Mouse (Mus musculus) monocyte, adult 5-6 weeks (primary cell): ENCODE data around the gene Lamtor5. TPM values are rescaled to one million over a fixed set of nuclear protein-coding genes. Genes with fewer than 3 reads are reported as not detected.

ENCODE experiments used
- ATAC-seq: fragments of 153-309, 156-312 bp; replicated peaks from 2 replicates; pipeline ENCODE4 v1.8.0; 2017; ENCODE audit warnings: mild to moderate bottlenecking; ENCODE audit not compliant: low TSS enrichment, insufficient number of reproducible peaks, severe bottlenecking, poor library complexity, low FRiP score
- total RNA-seq: library from RNA; stranded (forward); fragments of 200-1000, 200-491, 200-594 nt; gene quantifications from 3 replicates; pipeline ENCODE4 v1.2.3, GENCODE M21; 2017

Gene Lamtor5
- 53.9 to 104 TPM (median 75.6 TPM) in 3 replicates for total RNA-seq

DNA sequence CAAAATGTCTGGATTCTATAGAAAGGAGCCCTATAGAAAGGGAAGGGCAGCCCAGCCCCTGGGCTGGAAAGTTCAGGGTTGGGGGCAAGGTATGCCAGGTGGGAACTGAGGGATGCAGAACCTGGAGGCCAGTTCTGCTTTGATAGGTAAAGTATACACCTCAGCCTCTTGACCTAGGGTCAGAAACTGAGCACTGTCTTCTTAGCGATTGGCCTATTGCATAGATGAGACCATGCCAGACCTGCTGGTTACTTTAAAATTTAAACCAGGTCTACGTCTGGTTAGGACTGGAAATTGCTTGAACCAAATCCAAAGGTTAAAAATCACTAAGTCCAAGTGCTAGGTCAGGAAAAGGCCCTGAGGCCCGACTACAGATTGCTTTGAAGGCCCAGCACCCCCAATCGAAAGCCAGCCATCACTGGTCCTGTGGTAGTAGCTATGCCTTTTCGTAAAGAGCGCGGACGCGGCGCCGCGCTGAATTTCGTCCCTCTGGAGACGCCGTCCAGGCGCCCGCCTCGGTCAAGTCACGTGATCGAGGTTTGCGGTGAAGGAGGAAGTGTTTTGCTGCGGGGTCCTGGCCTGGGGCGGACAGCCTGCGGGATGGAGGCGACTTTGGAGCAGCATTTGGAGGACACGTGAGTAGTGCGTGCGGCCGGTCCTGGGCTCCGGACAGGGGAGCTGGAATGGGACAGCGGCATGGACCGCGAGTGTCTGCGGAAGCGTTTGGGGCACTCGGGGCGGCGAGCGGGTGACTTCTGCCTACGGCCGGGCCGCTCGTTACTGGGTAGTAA lies at the start of gene Lamtor5:
TSS of gene Lamtor5 (plus strand) at position 380 of the 791 bp plus-strand sequence.
- ATAC-seq: peak; percentile 85

DNA sequence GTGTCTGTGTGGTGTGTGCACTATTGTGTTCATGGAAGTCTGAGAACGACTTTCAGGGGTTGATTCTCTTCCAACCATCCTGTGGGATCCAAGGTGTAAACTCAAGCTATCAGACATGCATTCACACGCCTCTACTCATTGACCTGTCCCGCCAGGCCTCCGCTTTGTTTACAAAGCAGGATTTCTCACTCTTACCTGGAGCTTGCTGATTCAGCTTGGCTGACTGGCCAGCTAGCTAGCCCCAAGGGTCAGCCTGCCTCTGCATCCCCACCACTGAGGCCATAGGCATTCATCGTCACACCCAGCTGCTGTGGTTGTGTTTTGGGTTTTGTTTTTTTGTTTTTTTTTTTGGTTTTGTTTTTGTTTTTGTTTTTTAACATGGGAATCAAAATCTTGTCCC lies 49.4 kb upstream of the Lamtor5 start:
- ATAC-seq: no peak

DNA sequence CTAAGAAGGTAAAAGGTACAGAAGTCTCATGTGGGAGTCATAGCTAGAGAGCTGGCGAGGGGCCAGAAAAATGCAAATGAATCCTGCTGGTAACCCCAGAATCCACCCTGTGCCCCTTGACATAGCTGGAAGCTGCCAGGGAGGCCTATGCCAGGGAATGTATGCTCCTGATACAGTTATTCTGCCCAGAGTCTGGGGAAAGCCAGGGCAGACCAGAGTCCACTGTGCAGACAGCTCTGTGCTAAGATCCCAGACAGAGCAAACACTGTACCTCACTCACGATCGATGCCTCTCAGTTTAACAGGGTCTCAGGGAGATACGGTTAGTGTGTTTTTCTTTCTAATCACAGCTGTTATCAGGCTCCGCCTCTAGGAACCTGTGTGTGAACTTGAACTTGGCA lies 48.8 kb upstream of the Lamtor5 start:
- ATAC-seq: no peak

DNA sequence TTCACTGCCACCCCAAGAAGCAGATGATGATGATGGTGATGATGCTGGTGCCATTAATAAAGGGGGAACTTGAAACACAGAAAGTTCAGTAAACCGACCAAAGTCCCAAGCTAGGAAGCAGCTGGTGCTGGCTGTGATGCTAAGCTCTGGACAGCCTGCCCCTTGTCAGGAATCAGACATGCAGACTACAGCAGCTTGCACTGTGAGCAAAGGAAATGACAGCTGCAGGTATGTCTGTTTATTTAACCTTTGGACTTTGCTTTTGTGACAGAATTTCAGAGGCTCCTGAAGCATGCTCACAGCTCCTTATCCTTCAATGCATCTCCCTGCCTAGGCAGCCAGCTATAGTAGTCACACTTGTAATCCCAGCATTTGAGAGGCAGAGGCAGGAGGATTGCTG lies 48.1 kb upstream of the Lamtor5 start, which contains the start of gene A630076J17Rik:
TSS of gene A630076J17Rik (plus strand) at position 88 of the 400 bp plus-strand sequence.
- no peak for ATAC-seq

DNA sequence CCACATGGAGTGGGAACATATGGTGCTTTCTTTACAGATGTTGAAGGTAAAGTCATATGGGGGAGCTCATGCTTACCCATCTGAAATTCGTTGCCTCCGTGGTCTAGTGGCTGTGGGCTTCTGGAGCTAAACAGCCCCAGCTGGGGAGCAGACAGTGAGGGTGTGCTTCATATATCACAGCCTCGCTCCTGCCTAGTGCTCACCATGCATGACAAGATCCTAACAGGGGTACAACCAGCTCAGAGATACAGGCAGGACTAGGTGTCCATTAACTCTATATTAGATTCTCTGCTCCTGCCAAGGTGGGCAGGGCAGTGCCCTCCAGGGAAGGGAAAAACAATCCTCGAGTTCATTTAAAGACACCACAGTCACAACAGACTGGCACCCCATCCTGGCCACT lies 47.5 kb upstream of the Lamtor5 start:
- ATAC-seq: no peak

DNA sequence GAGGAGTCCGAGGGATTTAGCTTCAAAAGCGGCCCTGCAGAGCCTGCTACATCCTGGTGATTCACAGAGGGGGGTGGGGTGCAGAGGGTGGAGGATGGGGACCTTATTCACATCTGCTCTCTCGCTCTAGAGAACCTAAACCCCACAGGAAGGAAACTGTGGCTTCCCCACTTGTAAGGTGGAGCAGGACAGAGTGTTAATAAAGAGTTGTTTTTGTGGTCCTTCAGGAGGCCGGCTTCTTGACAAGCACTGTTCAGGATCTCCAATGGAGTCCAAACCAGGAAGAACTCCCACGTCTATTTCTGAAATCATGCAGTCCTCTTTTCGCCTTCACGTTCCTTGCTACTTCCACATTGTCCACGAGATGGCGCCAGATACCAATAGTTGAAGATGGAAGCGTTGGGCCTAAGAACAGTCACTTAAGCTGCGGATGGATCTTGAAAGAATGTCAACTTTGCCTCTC lies 45.3 kb upstream of the Lamtor5 start:
- ATAC-seq: peak; percentile 56

DNA sequence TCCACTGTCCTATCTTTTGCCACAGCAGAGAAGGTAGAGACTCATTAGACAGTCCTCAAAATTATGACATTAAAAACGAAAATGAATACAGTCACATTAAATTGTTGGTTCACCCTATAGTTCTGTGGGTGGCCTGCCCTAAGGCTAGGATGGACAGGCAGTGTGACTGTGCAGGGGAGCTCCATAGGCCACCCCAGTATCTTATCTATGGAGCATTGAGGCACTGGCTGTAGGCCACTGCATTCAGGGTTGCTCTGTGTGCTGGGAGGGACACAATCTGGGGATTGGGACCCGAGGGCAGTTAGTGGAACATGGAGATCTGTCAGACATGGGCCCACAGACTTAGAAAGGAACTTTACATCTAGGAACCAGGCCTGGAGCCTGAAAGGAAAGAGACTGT lies 44.7 kb upstream of the Lamtor5 start:
- ATAC-seq: no peak

DNA sequence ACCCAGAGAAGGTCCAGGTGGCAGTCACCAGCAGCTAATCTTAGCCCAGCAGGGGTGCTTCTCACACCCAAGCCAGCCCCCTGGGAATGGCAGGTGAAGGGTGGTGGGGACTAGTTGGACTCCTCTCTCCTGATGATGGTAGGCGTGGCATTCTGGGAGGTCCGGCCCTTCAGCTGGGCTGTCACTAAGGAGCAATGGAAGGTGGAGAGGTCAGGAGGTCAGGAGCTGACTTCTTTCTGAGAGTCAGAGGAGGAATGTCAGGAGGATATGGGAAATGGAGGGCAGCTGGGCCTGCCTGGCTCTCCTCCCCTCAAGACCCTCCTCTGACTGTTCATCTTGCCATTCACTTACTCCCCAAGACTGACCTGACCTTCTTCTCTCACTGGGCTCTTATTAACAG lies 40.6 kb upstream of the Lamtor5 start:
- ATAC-seq: no peak

DNA sequence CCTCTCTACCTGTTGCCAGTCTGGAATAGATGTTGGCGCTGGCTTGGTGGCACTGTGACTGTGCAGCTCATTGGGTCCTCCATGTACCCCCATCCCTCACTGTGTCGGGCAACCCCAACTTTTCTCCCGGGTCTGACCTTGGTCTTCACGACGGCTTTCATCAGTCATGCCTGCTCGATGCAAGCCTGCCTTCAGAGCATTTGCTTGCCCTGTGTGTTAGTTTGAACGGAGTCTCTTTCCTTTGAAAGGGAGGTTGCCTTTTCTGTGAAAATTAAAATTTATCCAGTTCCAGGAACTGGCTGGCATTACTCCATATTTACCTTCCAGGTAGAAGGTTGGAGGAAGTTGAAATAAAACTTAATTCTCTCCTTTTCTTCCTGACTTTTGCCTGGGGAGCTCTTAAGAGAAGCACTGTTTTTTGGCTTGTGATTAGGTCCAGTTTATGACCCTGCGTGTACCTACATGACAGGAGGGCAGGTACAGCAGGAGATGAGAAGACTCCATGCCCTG lies 40.1 kb upstream of the Lamtor5 start:
- ATAC-seq: no peak

DNA sequence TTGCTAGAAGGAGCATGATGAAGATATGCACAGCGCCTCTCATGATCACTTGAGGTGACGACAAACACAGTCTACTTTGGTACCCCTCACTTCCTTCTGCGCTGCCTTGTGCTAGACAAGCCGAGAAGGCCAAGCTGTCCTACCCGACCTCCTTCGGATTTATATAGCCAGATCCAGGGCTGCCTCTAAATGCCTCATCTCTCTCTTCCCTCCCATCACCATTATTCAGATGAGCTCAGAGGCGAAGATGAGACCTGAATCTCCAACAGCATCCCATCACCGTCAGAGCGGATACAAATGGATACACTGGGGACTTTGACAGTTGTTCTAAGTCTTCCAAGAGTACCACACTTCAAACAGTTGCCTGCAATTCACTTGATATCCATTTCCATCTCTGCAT lies 39.1 kb upstream of the Lamtor5 start, which contains the start of gene Prok1:
TSS of gene Prok1 (minus strand) at position 101 of the 400 bp plus-strand sequence.
- ATAC-seq: no peak

DNA sequence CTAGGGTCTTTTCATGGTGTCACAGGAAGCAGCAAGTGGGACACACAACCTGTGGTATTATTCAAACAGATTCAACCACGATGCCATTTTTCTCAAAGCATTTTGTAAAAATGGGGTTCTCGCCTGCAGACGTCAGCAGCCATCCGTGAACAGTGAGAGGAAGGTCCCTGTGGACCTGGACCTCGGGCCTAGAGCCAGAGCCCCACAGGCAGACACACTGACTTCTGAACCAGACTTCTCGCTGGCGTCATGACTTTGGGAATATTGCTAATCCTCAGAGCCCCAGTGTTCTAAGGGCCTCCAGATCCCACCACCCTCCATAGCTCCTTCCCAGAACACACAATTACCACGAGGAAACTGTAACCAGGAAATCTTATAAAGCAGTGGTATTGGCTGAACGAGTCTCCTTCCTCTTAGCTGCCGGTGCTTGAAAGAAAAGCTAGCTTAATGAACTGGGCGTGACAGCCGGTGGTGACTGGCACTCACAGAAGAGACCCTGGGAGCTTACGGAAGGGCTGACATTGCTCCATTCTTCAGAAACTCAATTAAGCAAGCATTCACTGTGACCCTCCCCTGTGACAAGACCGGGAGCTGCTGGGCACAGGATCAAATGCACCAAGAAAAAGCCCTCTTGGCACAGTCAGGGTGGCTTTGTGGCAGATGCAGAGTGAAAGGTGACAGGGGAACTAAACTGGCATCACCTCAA lies 37.1 kb upstream of the Lamtor5 start:
- no peak for ATAC-seq

DNA sequence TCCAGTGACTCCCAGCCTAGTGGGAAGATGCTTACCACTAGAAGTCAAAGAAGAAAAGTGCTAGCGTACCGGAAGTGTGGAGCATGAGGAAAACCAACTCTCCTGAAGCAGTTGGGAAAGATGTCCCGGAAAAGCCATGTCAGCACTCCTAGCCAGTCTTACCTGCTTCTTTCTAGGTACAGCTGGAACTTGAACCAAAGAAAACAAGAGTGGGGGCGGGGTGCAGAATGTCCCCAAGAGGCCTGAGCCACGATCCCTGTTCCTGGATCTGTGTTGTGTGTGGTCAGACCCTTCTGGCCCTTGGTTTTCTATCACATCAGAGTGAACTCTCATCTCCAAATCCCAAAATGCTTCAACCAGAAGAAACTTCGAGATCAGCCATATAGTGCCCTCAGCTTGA lies 31.8 kb upstream of the Lamtor5 start:
- ATAC-seq: no peak

DNA sequence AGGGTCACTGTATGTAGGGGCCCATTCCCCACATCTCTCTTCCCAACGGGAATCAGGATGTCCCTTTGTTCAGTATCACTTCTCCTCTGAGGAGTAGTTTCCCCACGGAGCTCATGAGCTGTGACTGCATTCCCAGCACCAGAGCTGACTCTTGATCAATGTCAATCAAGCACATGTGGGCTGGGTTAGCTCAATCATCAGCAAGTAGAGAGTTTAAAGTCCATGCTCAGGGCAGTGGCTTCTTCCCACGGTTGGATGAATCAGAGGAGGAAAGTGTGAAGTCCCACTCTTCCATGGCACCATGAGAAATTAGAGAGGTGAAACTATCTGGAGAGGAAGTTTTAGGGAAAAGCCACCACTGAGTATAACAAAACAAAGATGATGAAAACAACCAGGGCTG lies 29.6 kb upstream of the Lamtor5 start:
- no peak for ATAC-seq

DNA sequence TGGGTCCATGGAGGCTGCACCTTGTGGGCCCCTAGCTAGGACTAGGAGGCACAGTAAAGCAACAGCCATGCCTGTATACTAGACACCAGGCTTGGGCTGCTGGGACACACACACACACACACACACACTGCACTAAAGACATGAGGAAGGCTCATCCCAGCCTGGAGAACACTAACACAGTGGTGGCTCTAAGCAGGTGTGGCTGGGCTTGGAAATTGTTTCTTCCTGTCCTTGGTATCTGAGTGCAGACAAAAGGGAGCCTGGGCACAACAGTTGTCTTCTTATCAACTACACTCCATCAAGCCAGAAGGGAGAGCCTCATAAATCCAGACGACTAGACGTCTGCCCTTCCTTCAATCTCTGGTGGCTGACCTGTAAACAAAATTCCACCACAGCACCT lies 28.3 kb upstream of the Lamtor5 start:
- ATAC-seq: no peak

DNA sequence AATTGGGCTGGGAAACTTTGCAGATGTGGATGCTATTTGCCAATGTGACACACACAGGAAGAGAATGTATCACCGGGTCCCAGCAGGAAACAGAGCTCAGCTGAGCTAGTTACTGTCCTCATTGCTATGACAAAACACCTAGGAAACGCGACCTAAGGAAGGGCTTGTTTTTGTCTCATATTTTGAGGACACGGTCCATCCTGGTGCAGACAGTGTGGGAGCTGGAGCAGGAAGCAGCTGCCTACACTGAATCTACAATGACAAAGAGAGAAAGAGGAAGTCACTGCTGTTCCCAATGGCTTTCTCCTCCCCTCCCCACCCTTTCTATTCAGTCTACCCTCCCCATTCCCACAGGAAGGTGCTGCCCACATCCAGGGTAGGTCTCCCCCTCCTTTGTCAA lies 26.6 kb upstream of the Lamtor5 start:
- ATAC-seq: no peak

DNA sequence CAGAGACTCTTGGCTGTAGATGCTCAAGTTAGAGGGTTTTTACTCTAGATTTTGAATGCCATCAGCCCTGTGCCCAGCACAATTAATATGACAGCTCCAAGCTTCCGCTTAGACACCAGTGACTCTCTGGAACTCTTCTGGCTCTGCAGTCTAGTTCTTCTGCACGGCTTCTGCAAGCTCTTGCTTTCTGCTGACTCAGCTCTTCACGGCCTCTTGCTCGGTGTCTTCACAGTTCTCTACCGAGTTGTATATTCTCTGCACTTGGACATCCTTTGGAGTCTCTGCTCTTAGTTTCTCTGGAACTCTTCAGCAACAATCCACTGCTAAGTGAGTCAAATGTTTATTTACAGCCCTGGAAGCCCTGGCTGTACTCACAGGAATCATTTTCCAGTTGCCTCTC lies 24.7 kb upstream of the Lamtor5 start:
- ATAC-seq: no peak

DNA sequence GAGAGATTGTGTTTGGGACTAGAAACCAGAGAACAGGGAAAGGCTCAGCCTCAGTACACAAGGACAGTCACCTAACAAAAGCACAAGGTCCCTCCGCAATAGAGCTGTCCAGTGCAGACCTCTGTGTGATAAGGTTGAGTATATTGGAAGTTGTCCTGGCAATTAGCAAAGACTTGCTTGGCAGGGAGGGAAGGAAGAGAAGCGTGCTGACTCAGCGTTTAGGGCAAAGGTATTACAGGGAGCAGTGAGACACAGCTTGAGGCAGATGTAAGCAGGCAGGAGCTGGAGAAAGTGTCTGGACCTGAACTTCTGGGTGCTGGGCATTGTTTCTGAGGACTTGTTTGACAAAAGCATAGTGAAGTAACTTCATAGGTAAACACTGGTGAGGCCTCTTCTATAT lies 22.7 kb upstream of the Lamtor5 start:
- no peak for ATAC-seq

DNA sequence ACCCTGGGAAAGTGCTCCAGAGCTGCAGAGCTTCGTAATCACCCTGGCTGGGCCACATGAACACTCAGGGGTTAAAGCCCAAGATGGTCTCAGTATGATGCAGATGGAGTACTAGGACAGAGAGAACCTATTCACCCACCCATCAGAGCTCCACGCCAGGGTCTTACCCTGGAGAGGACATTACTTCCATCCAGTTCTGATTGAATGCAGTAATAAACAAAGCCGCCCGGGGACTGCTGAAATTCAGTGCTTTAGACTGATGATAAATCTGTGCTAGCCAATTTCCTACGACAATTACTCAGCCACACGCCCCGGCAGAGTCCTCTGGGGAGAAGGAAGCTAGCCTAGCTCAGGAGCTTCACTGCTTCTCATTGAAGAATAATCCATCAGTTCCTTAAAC lies 21.9 kb upstream of the Lamtor5 start:
- no peak for ATAC-seq

DNA sequence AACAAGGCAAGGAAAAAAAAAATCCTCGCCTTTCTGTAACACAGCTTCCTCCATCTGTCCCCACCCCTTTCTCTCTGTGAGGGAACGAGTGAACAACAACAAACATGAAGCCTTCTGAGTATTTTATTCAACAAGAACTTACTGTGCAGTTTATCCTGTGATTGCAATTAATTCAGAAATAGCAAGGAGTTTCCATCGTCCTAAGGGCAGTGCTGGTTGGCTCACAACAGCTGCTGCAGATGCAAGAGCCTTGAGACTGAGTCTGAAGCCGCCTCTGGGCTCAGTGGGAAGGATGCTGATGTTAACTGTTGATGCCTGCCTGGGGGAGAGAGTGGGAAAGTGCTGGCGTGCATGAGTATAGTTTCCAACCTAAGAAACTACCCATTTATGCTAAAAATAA lies 20.7 kb upstream of the Lamtor5 start:
- no peak for ATAC-seq
